Mouse (Mus musculus) CH12.LX (cell line): ENCODE results near the gene Atp9a.

ENCODE experiments used
- MYC ChIP-seq: IDR thresholded peaks from 2 replicates; pipeline ENCODE4 v1.6.1; 2011; ENCODE audit warnings: low read depth, mild to moderate bottlenecking, improper control_type of control experiment, low read length
- POLR2A ChIP-seq: IDR thresholded peaks from 2 replicates; pipeline ENCODE4 v1.6.1; 2011; ENCODE audit warnings: low read depth, mild to moderate bottlenecking, improper control_type of control experiment, low read length
- SIN3A ChIP-seq: IDR thresholded peaks from 2 replicates; pipeline ENCODE4 v1.6.1; 2012; ENCODE audit warnings: low read length, improper control_type of control experiment, inconsistent platforms
- USF1 ChIP-seq: IDR thresholded peaks from 2 replicates; pipeline ENCODE4 v1.6.1; 2014; ENCODE audit warnings: low read depth, mild to moderate bottlenecking, inconsistent platforms, low read length, improper control_type of control experiment

- no peak for TF ChIP-seq SIN3A
- no peak for TF ChIP-seq POLR2A
- no peak for TF ChIP-seq USF1
- TF ChIP-seq MYC: no peak
Measured at GRCm38 (mm10) chr2:168767582-168767981, 25.4 kb upstream of the Atp9a start, which contains the start of gene Sall4.
